Mouse (Mus musculus) brain, adult 10 weeks (tissue): ENCODE measurements around the gene Gm7849. TPM values are rescaled to one million over a fixed set of nuclear protein-coding genes. Genes with fewer than 3 reads are reported as not detected.

Source experiments
- polyA plus RNA-seq: library from polyadenylated mRNA; stranded (reverse); fragments of 350-450 nt; fragmentation: Illumina TruSeq; extraction: RNeasy Lipid Tissue Mini Kit (QIAGEN cat#74804); gene quantifications from one replicate; pipeline ENCODE4 v1.2.3, GENCODE M21; 2015; ENCODE audit warnings: low read depth, low replicate concordance

Gene Gm7849
- polyA plus RNA-seq, result not detected

GRCm38 (mm10) chr8:21456460-21456859 is at the start of gene Gm7849:
Gene Gm7849, minus strand, starts transcription at chr8:21456560.

GRCm38 (mm10) chr8:21427111-21427510 is 29.2 kb downstream of the Gm7849 start, which contains the start of gene Defa36:
Gene Defa36, plus strand, starts transcription at chr8:21427411.

Other genes with a start within 250 kb of the Gm7849 start
- gene Gm15292, start 206.8 kb downstream of the Gm7849 start, polyA plus RNA-seq, result not detected
- not detected for gene Defa27, start 141.0 kb downstream of the Gm7849 start, polyA plus RNA-seq
- not detected for gene Defa29, start 129.5 kb downstream of the Gm7849 start, polyA plus RNA-seq
- not detected for gene Defa2, start 78.0 kb downstream of the Gm7849 start, polyA plus RNA-seq
- gene Defa33, start 64.7 kb downstream of the Gm7849 start, polyA plus RNA-seq, result not detected
- gene Defa36, start 29.1 kb downstream of the Gm7849 start, polyA plus RNA-seq, result not detected
- gene Defa20, start 52.7 kb upstream of the Gm7849 start, polyA plus RNA-seq, result not detected
- gene Defa32, start 72.5 kb upstream of the Gm7849 start, polyA plus RNA-seq, result not detected
- not detected for gene Defa37, start 108.8 kb upstream of the Gm7849 start, polyA plus RNA-seq
- not detected for gene Defa28, start 126.4 kb upstream of the Gm7849 start, polyA plus RNA-seq
- gene Gm7861, start 137.9 kb upstream of the Gm7849 start, polyA plus RNA-seq, result not detected
- not detected for gene Defa26, start 161.6 kb upstream of the Gm7849 start, polyA plus RNA-seq
- gene Defa17, start 199.2 kb upstream of the Gm7849 start, polyA plus RNA-seq, result not detected
- not detected for gene Defa34, start 209.2 kb upstream of the Gm7849 start, polyA plus RNA-seq
- gene AY761184, start 247.1 kb upstream of the Gm7849 start, polyA plus RNA-seq, result not detected